Mouse (Mus musculus) forebrain, embryonic 14.5 days (tissue): ENCODE measurements around the gene Krtap9-3. TPM values are rescaled to one million over a fixed set of nuclear protein-coding genes. Genes with fewer than 3 reads are reported as not detected.

Source experiments
- ATAC-seq: fragments of 200-750 bp; cut with Nextera tagmentation; 2 replicates; pipeline ENCODE4 v1.8.0; 2017; ENCODE audit warnings: mild to moderate bottlenecking, moderate library complexity
- DNase-seq: peaks from one replicate; pipeline ENCODE4 v3.0.0-alpha.2; 2015; ENCODE audit warnings: low spot score
- H3K27ac ChIP-seq: fragments of 300-500 bp; sonication (generic); 2 replicates; pipeline ENCODE4 v1.5.1; 2014; ENCODE audit warnings: low read depth, mild to moderate bottlenecking, control low read depth, low read length, moderate library complexity
- H3K27me3 ChIP-seq: fragments of 300-500 bp; sonication (generic); replicated peaks from 2 replicates; pipeline ENCODE4 v1.6.1; 2014; ENCODE audit warnings: low read length, control low read depth, mixed read lengths; ENCODE audit not compliant: control insufficient read depth, insufficient read depth
- H3K36me3 ChIP-seq: fragments of 300-500 bp; sonication (generic); 2 replicates; pipeline ENCODE4 v1.6.1; 2014; ENCODE audit warnings: low read length, control low read depth; ENCODE audit not compliant: control insufficient read depth, insufficient read depth
- H3K4me1 ChIP-seq: fragments of 300-500 bp; sonication (generic); 2 replicates; pipeline ENCODE4 v1.6.1; 2014; ENCODE audit warnings: antibody characterized with exemption, low read length, control low read depth; ENCODE audit not compliant: control insufficient read depth, insufficient read depth
- H3K4me2 ChIP-seq: fragments of 300-500 bp; sonication (generic); 2 replicates; pipeline ENCODE4 v1.6.1; 2014; ENCODE audit warnings: mild to moderate bottlenecking, control low read depth, low read length
- H3K4me3 ChIP-seq: fragments of 300-500 bp; sonication (generic); 2 replicates; pipeline ENCODE4 v1.5.1; 2014; ENCODE audit warnings: low read depth, low read length, control low read depth
- H3K9ac ChIP-seq: fragments of 300-500 bp; sonication (generic); 2 replicates; pipeline ENCODE4 v1.6.1; 2014; ENCODE audit warnings: mild to moderate bottlenecking, low read length, control low read depth, moderate library complexity
- H3K9me3 ChIP-seq: fragments of 300-500 bp; sonication (generic); replicated peaks from 2 replicates; pipeline ENCODE4 v1.6.1; 2016; ENCODE audit warnings: low read length, control low read depth, mixed read lengths; ENCODE audit not compliant: control insufficient read depth
- WGBS: fragments of 180-500 bp; shearing (Covaris S2); extraction: QIAGEN DNeasy Blood & Tissue Kit; methylation state at CpG from one replicate; pipeline ENCODE4 v1.1.7; 2014; 5-methylcytosine and 5-hydroxymethylcytosine counted together
- polyA plus RNA-seq: library from polyadenylated mRNA; unstranded; fragments of >200 nt; fragmentation: Nextera tagmentation; extraction: Ambion mirVana; gene quantifications from 2 replicates; pipeline ENCODE4 v1.2.1, GENCODE M21; 2014

Krtap9-3 gene
- polyA plus RNA-seq, 1 experiment from 2014 or later, result not detected

DNA sequence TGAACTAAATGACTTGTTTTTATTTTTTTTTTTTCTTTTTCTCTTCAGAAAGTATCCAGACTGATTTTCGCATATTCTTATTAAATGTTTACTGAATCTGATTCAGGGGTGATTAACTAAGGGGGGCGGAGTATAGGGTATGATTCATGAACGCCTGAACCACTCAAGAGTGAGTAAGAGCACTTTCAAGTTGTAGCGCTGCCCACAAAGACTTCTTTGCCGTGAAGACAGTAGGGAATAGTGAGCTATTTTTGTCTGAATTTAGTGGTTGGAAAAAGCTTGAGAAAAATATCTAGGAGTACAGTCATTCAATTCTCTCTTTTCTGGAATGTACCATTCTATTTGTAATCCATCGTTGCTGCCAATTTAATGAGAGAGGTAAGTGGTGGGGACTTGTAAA is 16.3 kb downstream of the Krtap9-3 start:
- DNase-seq (no peak), ATAC-seq (no peak)
- Histone ChIP-seq H3K9me3 (no peaks in the 10 kb centered on the region), H3K4me3 (no peak overlapping the region), H3K4me2 (no peak overlapping the region), H3K27ac (no peak overlapping the region), H3K27me3 (no peaks in the 10 kb centered on the region), H3K36me3 (no peaks in the 10 kb centered on the region), H3K4me1 (no peaks in the 10 kb centered on the region), H3K9ac (no peak overlapping the region)
- WGBS, result 66% methylated on average over 6 of the region's 6 CpGs

- no peaks in the 10 kb centered on the region for H3K27me3 ChIP-seq
- no peak overlapping the region for H3K27ac ChIP-seq
- no peaks in the 10 kb centered on the region for H3K4me1 ChIP-seq
- H3K4me3 ChIP-seq, result no peak overlapping the region
- DNase-seq (no peak), ATAC-seq (no peak)
- 90% methylated on average over 5 of the region's 5 CpGs for WGBS
- no peaks in the 10 kb centered on the region for H3K36me3 ChIP-seq
- H3K9me3 ChIP-seq, result no peaks in the 10 kb centered on the region
- no peak overlapping the region for H3K4me2 ChIP-seq
- no peak overlapping the region for H3K9ac ChIP-seq
Observed at GRCm38 (mm10) chr11:99581051-99581450, 16.9 kb downstream of the Krtap9-3 start.

DNA sequence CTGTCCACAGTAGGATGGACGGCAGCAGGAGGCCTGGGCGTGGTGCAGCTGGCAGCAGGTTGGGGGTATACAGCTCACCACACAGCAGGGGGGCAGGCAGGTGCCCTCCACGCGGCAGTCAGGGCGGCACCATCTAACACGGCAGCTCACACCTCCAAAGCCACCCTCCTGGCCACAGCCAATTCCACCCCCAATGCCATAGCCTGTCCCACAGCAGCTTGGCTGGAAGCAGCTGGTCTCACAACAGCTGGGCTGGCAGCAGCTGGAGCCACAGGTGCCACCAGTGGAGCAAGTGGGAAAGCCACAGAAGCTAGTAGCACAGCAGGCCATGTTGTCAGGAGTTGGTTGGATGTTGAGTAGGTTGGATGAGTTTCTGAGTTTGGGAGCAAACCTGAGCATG is 17.3 kb downstream of the Krtap9-3 start, which contains the start of gene Krtap1-5:
Krtap1-5 (minus strand) TSS at position 381 of the 400 bp plus-strand sequence.
- DNase-seq (no peak), ATAC-seq (no peak)
- no peak within 1 kb of the TSS for H3K27ac ChIP-seq
- H3K9ac ChIP-seq, result no peak within 1 kb of the TSS
- 84% methylated on average over 5 of the region's 6 CpGs for WGBS
- no peaks in the 10 kb centered on the region for H3K9me3 ChIP-seq
- no peak within 1 kb of the TSS for H3K4me3 ChIP-seq
- H3K4me2 ChIP-seq, result no peak within 1 kb of the TSS
- no peaks in the 10 kb centered on the region for H3K36me3 ChIP-seq
- H3K4me1 ChIP-seq, result no peaks in the 10 kb centered on the region
- H3K27me3 ChIP-seq, result no peaks in the 10 kb centered on the region

GRCm38 (mm10) chr11:99574106-99574505 is 23.8 kb downstream of the Krtap9-3 start:
- H3K4me2 ChIP-seq, result peak overlapping the region; percentile 42
- no peaks in the 10 kb centered on the region for H3K9me3 ChIP-seq
- DNase-seq (peak; percentile 86), ATAC-seq (peak; percentile 70)
- WGBS, result 3% methylated on average over 7 of the region's 7 CpGs
- no peak overlapping the region for H3K27ac ChIP-seq
- H3K4me1 ChIP-seq, result no peaks in the 10 kb centered on the region
- H3K27me3 ChIP-seq, result no peaks in the 10 kb centered on the region
- no peaks in the 10 kb centered on the region for H3K36me3 ChIP-seq
- no peak overlapping the region for H3K4me3 ChIP-seq
- H3K9ac ChIP-seq, result peak overlapping the region; percentile 37; the same call in 1 of the 2 replicates

GRCm38 (mm10) chr11:99573164-99573563 is 24.7 kb downstream of the Krtap9-3 start:
- Histone ChIP-seq H3K4me3 (no peak overlapping the region), H3K36me3 (no peaks in the 10 kb centered on the region), H3K4me1 (no peaks in the 10 kb centered on the region), H3K9ac (no peak overlapping the region), H3K27me3 (no peaks in the 10 kb centered on the region), H3K9me3 (no peaks in the 10 kb centered on the region), H3K27ac (no peak overlapping the region), H3K4me2 (no peak overlapping the region)
- ATAC-seq (no peak), DNase-seq (no peak)
- 23% methylated on average over 4 of the region's 4 CpGs for WGBS

GRCm38 (mm10) chr11:99566530-99566929 is 31.4 kb downstream of the Krtap9-3 start, which contains the start of gene Krtap3-1:
Gene Krtap3-1, minus strand, starts transcription at chr11:99566630.
- WGBS, result 95% methylated on average over 7 of the region's 7 CpGs
- Histone ChIP-seq H3K9me3 (no peaks in the 10 kb centered on the region), H3K4me2 (no peak within 1 kb of the TSS)

GRCm38 (mm10) chr11:99562580-99562979 is 35.3 kb downstream of the Krtap9-3 start:
- H3K36me3 ChIP-seq, result no peaks in the 10 kb centered on the region
- WGBS, result 84% methylated on average over 6 of the region's 6 CpGs

More at GRCm38 (mm10) chr11:99566530-99566929, 31.4 kb downstream of the Krtap9-3 start, which contains the start of gene Krtap3-1:
- Histone ChIP-seq H3K4me3 (no peak within 1 kb of the TSS), H3K36me3 (no peaks in the 10 kb centered on the region), H3K4me1 (no peaks in the 10 kb centered on the region), H3K27me3 (no peaks in the 10 kb centered on the region), H3K27ac (no peak within 1 kb of the TSS), H3K9ac (no peak within 1 kb of the TSS)
- ATAC-seq (no peak), DNase-seq (no peak)

GRCm38 (mm10) chr11:99559366-99559765 is 38.5 kb downstream of the Krtap9-3 start, which contains the start of gene Gm11939:
Gene Gm11939, minus strand, starts transcription at chr11:99559466.
- Histone ChIP-seq H3K9me3 (no peaks in the 10 kb centered on the region), H3K4me2 (no peak within 1 kb of the TSS), H3K4me1 (no peaks in the 10 kb centered on the region), H3K27me3 (no peaks in the 10 kb centered on the region), H3K4me3 (no peak within 1 kb of the TSS), H3K36me3 (no peaks in the 10 kb centered on the region), H3K9ac (no peak within 1 kb of the TSS), H3K27ac (no peak within 1 kb of the TSS)
- no peak for DNase-seq
- no peak for ATAC-seq
- WGBS, result 92% methylated on average over 9 of the region's 9 CpGs

More at GRCm38 (mm10) chr11:99562580-99562979, 35.3 kb downstream of the Krtap9-3 start:
- no peak overlapping the region for H3K9ac ChIP-seq
- H3K4me3 ChIP-seq, result no peak overlapping the region
- no peak overlapping the region for H3K27ac ChIP-seq
- ATAC-seq (no peak), DNase-seq (no peak)
- no peaks in the 10 kb centered on the region for H3K4me1 ChIP-seq
- no peak overlapping the region for H3K4me2 ChIP-seq
- H3K27me3 ChIP-seq, result no peaks in the 10 kb centered on the region
- no peaks in the 10 kb centered on the region for H3K9me3 ChIP-seq

GRCm38 (mm10) chr11:99557976-99558745 is 39.7 kb downstream of the Krtap9-3 start:
- no peaks in the 10 kb centered on the region for H3K9me3 ChIP-seq
- no peak overlapping the region for H3K27ac ChIP-seq
- no peak overlapping the region for H3K4me3 ChIP-seq
- H3K4me2 ChIP-seq, result no peak overlapping the region
- H3K36me3 ChIP-seq, result no peaks in the 10 kb centered on the region
- DNase-seq, result no peak
- no peaks in the 10 kb centered on the region for H3K27me3 ChIP-seq
- no peak overlapping the region for H3K9ac ChIP-seq
- H3K4me1 ChIP-seq, result no peaks in the 10 kb centered on the region
- WGBS, result 89% methylated on average over 3 of the region's 3 CpGs
- ATAC-seq, result no peak
